Mouse (Mus musculus): ENCODE data around the gene Pard6b. TPM values are rescaled to one million over a fixed set of nuclear protein-coding genes. Genes with fewer than 3 reads are reported as not detected.
"Not testable (repeated sequence)": the region's sequence is repeated elsewhere in the genome, so short reads cannot be mapped to it uniquely, and the experiment has no call there.

Gene Pard6b
- polyA plus RNA-seq, 1 experiment from 2014 or later, result 7.9 TPM

DNA sequence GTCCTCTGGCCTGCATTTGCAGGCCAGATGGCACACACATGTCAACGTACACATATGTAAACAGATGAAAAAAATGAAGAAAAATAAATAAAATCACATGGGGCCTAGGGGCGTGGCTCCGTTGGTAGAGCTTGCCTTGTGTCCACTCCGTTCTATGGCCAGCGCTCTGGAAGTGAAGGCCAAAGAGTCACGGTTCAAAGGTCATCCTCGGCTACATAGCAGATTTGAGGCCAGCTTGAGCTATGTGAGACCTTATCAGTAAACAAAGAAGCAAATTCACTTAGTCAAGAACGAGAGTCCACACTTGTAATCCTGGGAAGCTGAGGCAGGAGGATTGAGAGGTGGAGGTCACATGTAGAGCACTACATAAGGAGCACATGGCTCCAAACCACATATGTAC lies 24.5 kb downstream of the Pard6b start:
- WGBS, result 90% methylated on average over 8 of the region's 8 CpGs
- ATAC-seq, result no peak
- no peak overlapping the region for H3K4me2 ChIP-seq (replicated peaks)

DNA sequence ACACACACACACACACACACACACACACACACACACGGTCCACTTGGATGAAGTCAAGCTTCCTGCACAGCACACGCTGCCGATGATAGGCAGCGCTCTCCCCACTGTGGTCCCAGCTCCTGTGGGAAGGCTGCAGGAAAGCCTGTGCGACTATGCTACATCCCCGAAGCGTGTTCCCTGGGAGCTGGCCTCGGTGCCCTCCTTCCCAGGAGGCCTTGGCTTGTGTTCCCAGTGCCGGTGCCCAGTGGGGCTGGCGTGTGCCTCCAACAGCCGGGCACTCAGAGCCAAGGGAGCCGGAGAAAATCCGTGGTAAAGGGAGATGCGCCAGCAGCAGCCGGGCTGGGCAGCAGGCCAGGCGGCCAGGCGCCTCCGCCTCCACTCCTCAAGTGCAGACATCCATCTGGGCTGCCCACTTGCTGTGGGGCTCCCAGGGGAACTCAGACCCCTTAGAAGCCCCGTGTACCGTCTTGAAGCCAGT lies 25.9 kb downstream of the Pard6b start:
- Histone ChIP-seq H3K27me3 (no peaks in the 10 kb centered on the region), H3K36me3 (no peaks in the 10 kb centered on the region), H3K4me1 (replicated peaks) (peaks cover 12% of the 10 kb centered on the region), H3K9ac (replicated peaks) (peak overlapping the region; percentile 44), H3K27ac (peak overlapping the region; percentile 89), H3K4me3 (replicated peaks) (peak overlapping the region; percentile 13; the same call in 1 of the 2 replicates), H3K9me3 (no peaks in the 10 kb centered on the region), H3K4me2 (replicated peaks) (peak overlapping the region; percentile 42)
- 45% methylated on average over 20 of the region's 20 CpGs for WGBS
- ATAC-seq, result peak; percentile 74

More for the DNA sequence above, 24.5 kb downstream of the Pard6b start:
- H3K27me3 ChIP-seq, result no peaks in the 10 kb centered on the region
- H3K9ac ChIP-seq (replicated peaks), result no peak overlapping the region
- peaks cover 12% of the 10 kb centered on the region for H3K4me1 ChIP-seq (replicated peaks)
- H3K27ac ChIP-seq, result no peak overlapping the region
- H3K36me3 ChIP-seq, result peaks cover 1% of the 10 kb centered on the region
- H3K9me3 ChIP-seq, result no peaks in the 10 kb centered on the region
- no peak overlapping the region for H3K4me3 ChIP-seq (replicated peaks)

DNA sequence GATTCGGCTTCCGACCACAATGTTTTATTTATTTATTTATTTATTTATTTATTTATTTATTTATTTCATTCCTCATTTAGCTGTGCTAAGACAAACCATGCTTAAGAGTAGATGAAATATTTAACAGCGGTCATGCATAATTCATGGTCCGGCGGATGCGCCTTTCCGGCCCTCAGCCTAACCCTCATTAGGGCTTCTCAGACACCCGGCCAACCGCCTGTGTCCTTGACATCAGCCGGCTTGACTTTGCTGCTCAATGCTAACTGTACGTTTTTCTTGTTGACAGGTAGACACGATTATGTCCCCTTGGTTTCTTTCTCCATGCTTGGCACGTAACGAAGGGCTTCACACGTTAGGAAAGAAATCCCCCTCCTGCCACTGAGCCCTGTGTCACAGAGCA lies 26.6 kb downstream of the Pard6b start:
- no peak overlapping the region for H3K9ac ChIP-seq (replicated peaks)
- no peaks in the 10 kb centered on the region for H3K36me3 ChIP-seq
- peak; percentile 40; the same call in 1 of the 2 replicates for ATAC-seq
- H3K4me2 ChIP-seq (replicated peaks), result peak overlapping the region; percentile 42; the same call in 1 of the 2 replicates
- H3K4me3 ChIP-seq (replicated peaks), result no peak overlapping the region
- no peaks in the 10 kb centered on the region for H3K27me3 ChIP-seq
- peak overlapping the region; percentile 89 for H3K27ac ChIP-seq
- WGBS, result 55% methylated on average over 15 of the region's 15 CpGs
- peaks cover 12% of the 10 kb centered on the region for H3K4me1 ChIP-seq (replicated peaks)
- no peaks in the 10 kb centered on the region for H3K9me3 ChIP-seq

DNA sequence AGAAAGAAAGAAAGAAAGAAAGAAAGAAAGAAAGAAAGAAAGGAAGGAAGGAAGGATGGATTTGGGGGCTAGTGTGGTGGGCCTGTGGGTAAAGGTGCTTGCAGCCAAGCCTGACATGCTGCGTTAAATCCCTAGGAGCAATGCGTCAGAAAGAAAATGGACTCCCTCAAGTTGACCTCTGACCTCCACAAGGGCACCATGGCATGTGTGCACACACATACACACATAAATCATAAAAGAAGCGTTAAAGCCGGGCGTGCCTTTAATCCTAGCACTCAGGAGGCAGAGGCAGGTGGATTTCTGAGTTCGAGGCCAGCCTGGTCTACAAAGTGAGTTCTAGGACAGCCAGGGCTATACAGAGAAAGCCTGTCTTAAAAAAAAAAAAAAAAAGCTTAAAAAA lies 27.1 kb downstream of the Pard6b start:
- H3K4me3 ChIP-seq (replicated peaks); H3K9ac ChIP-seq (replicated peaks); H3K36me3 ChIP-seq; H3K9me3 ChIP-seq; H3K27me3 ChIP-seq; ATAC-seq; H3K4me2 ChIP-seq (replicated peaks): not testable (repeated sequence)
- H3K27ac ChIP-seq, result 0 out of 2 replicates have a peak overlapping the region, but pooled peaks have one; percentile 39
- 86% methylated on average over 6 of the region's 6 CpGs for WGBS
- peaks cover 12% of the 10 kb centered on the region for H3K4me1 ChIP-seq (replicated peaks)

DNA sequence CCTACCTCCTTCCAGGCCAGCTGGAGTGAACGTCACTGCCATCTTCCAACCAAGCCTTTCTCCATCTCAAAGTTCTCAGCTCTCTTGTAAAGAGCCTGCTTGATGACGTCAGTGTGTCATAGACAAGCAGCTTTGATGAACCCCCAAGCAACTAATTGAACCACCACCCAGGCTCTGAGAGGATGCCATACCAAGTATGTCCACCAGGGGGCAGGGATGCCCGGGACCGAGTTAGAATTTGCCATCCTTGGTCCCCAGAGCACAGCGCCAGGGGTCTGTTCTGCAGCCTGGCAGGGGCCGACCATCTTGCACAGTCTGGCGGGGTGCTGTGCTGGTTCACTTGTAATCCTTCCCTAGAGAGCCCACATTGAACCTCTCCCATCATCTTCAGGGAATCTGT lies 31.1 kb downstream of the Pard6b start:
- no peak overlapping the region for H3K4me3 ChIP-seq (replicated peaks)
- H3K4me2 ChIP-seq (replicated peaks), result no peak overlapping the region
- no peak overlapping the region for H3K27ac ChIP-seq
- H3K9ac ChIP-seq (replicated peaks), result no peak overlapping the region
- peaks cover 19% of the 10 kb centered on the region for H3K4me1 ChIP-seq (replicated peaks)
- no peaks in the 10 kb centered on the region for H3K36me3 ChIP-seq
- H3K27me3 ChIP-seq, result no peaks in the 10 kb centered on the region
- WGBS, result 5% methylated on average over 7 of the region's 7 CpGs
- peak; percentile 58; the same call in 1 of the 2 replicates for ATAC-seq
- H3K9me3 ChIP-seq, result no peaks in the 10 kb centered on the region

DNA sequence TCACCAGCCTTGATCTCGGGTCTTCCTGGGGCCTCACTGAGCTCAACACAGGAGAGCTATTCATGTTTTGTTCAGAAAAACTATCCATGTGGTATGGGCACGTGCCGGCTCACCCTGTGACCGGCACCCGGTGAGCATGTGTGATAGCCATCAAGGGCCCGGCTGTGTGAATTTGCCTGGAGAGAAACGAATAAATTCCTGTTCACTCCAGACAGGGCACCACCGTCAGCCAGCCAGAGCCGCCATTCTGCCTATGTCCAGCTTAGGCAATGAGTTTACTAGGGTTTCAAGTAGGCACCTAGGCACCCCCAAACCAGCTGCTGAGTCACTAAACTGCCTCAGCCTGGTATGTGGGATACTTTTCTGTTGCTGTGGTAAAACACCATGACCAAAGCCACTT lies 32.5 kb downstream of the Pard6b start:
- Histone ChIP-seq H3K9ac (replicated peaks) (no peak overlapping the region), H3K27ac (no peak overlapping the region), H3K36me3 (no peaks in the 10 kb centered on the region), H3K9me3 (no peaks in the 10 kb centered on the region), H3K27me3 (peaks cover 9% of the 10 kb centered on the region; the same call in 1 of the 2 replicates), H3K4me3 (replicated peaks) (no peak overlapping the region), H3K4me1 (replicated peaks) (peaks cover 21% of the 10 kb centered on the region), H3K4me2 (replicated peaks) (no peak overlapping the region)
- 90% methylated on average over 9 of the region's 9 CpGs for WGBS
- ATAC-seq, result no peak

DNA sequence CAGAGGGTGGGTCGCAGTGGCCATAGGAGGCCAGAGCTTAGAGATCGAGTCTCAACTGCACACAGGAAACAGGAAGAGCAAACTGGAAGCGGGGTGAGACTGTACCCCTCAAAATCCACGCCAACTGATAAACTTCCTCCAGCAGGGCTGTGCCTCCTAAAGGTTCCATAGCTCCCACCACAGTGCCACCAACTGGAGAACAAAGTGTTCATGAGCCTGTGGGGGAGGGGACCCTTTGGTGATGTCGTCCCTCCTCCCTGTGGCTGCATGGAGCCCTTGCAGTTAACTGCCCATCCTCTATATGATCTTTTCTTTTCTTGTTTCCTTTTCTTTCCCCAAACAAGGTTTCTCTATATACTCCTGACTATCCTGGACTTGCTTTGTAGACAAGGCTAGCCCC lies 32.9 kb downstream of the Pard6b start:
- 82% methylated on average over 5 of the region's 5 CpGs for WGBS
- ATAC-seq, result no peak

DNA sequence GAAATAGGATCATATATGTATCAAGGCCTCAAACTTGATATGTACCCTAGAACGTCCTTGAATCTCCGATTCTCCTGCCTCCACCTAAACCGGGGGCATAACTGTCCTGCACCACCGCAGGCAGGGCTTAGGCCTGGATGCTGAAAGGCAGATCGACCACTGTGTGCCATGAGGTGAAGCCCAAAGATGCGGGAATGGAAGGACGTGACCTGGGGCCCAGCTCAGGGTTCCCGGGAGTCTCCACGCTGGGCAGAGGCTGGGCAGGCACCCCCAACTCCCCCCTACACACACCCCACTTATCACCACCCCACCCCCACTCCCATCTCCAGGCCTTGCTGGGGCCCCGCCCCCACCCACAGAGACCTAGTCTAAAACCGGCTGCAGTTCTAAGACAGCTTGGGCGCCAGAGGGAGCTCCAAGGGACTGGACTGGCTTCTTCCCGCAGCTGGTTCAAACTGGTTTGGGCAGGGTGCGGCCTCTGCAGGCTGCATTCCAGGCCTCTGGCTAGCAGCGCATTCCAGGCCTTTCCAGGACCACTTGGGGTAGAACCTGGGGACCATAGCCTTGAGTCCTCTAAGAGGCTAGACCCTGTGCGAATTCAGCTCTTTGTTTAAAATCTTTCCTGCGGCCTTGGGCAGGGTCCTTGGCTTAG lies 34.0 kb downstream of the Pard6b start:
- peak; percentile 63 for ATAC-seq
- Histone ChIP-seq H3K4me3 (replicated peaks) (no peak overlapping the region), H3K27me3 (peaks cover 12% of the 10 kb centered on the region), H3K9me3 (no peaks in the 10 kb centered on the region), H3K4me2 (replicated peaks) (no peak overlapping the region), H3K9ac (replicated peaks) (no peak overlapping the region; the same call in 1 of the 2 replicates), H3K27ac (peak overlapping the region; percentile 44; the same call in 1 of the 2 replicates), H3K36me3 (no peaks in the 10 kb centered on the region), H3K4me1 (replicated peaks) (peaks cover 21% of the 10 kb centered on the region)
- 16% methylated on average over 16 of the region's 17 CpGs for WGBS

More for the DNA sequence above, 32.9 kb downstream of the Pard6b start:
- Histone ChIP-seq H3K9ac (replicated peaks) (no peak overlapping the region), H3K4me1 (replicated peaks) (peaks cover 21% of the 10 kb centered on the region), H3K36me3 (no peaks in the 10 kb centered on the region), H3K9me3 (no peaks in the 10 kb centered on the region), H3K4me2 (replicated peaks) (no peak overlapping the region), H3K4me3 (replicated peaks) (no peak overlapping the region), H3K27ac (no peak overlapping the region), H3K27me3 (peaks cover 9% of the 10 kb centered on the region; the same call in 1 of the 2 replicates)

DNA sequence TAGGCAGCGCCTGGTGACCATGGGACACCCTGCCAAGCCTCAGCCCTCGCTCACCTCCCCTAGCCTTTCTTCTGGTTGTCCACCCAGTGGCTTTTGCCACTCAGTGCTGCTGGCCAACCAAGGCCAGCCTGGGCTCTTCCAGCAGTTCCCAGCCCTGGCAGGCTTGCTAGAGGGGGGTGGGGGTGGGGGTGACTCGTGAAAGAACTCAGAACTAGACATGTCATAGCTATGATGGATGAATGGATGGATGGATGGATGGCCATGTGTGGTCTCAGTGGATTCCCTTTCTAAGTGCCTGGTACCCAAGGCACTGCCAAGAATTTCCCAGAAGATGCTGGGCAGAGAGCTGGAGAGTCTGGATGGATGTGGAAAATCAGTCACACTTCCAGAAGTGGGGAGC lies 35.0 kb downstream of the Pard6b start:
- Histone ChIP-seq H3K36me3 (no peaks in the 10 kb centered on the region), H3K27me3 (peaks cover 12% of the 10 kb centered on the region), H3K4me2 (replicated peaks) (no peak overlapping the region), H3K4me1 (replicated peaks) (peaks cover 21% of the 10 kb centered on the region), H3K9ac (replicated peaks) (no peak overlapping the region), H3K9me3 (no peaks in the 10 kb centered on the region), H3K27ac (no peak overlapping the region), H3K4me3 (replicated peaks) (no peak overlapping the region)
- 90% methylated on average over 3 of the region's 3 CpGs for WGBS
- ATAC-seq, result no peak

DNA sequence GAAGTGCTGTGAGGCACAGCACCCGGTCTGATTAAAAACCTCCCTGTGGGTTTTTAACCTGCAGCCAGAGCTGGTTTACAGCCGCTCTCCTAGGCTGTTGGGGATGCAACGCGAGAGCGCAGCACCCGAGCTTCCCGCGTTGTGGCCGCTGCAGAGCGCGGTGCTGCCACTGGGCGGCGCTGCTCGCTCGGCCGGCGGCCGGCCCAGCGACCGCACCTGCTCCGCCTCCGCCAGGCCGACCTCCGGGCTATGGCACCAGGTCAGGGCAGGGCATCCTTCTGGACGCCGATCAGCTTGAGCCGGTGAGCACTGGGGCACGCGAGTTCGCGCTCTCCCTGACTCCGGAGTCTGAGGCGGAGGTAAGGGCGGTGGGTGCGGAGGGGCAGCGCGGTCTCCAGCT lies 36.3 kb downstream of the Pard6b start:
- Histone ChIP-seq H3K9me3 (no peaks in the 10 kb centered on the region), H3K9ac (replicated peaks) (peak overlapping the region; percentile 53), H3K27me3 (peaks cover 12% of the 10 kb centered on the region), H3K4me1 (replicated peaks) (peaks cover 21% of the 10 kb centered on the region), H3K36me3 (no peaks in the 10 kb centered on the region), H3K4me3 (replicated peaks) (peak overlapping the region; percentile 35), H3K27ac (no peak overlapping the region), H3K4me2 (replicated peaks) (peak overlapping the region; percentile 60)
- peak; percentile 59 for ATAC-seq
- WGBS, result under 1% methylated on average over 37 of the region's 37 CpGs

DNA sequence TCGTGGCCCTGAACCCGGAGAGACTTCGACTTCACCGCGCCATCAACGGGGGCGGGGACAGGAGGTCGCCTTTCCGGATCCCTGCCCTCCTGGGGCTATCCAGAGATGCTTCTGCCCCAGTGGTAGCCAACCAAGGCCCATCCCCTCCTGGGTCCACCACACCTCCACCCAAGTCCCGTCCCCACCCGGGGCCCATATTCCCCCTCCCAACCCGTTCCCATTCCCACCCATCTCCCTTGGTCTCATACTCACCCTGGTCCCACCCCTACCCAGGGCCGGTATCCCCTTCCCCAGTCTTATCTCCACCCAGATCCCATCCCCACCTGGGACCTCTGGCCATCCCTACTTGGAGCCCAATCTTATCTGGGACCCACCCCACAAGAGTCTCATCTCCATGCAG lies 36.7 kb downstream of the Pard6b start:
- Histone ChIP-seq H3K36me3 (no peaks in the 10 kb centered on the region), H3K27me3 (peaks cover 12% of the 10 kb centered on the region), H3K4me3 (replicated peaks) (peak overlapping the region; percentile 35), H3K9ac (replicated peaks) (peak overlapping the region; percentile 53), H3K9me3 (no peaks in the 10 kb centered on the region), H3K4me1 (replicated peaks) (peaks cover 21% of the 10 kb centered on the region), H3K27ac (no peak overlapping the region), H3K4me2 (replicated peaks) (peak overlapping the region; percentile 60)
- WGBS, result 4% methylated on average over 12 of the region's 13 CpGs
- ATAC-seq, result peak; percentile 34

DNA sequence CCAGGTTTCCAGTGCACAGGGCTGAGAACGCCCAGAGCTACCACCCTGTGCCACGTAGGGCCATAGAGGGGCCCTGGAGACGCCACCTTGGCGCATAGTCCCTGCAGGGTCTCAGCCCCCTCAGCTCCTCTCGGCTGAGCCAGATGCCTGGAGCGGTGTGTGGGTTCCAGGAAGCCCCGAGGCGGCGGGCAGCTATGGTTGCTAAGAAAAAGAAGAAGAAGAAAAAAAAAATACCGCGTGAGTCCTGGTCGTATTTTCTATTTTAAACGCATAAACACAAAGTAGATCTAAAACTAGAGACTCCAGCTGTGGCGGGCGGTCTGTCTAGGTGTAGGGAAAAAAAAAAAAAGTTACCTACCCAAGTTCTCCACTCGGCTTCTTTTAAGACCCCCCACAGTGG lies 37.2 kb downstream of the Pard6b start:
- Histone ChIP-seq H3K4me3 (replicated peaks) (no peak overlapping the region), H3K36me3 (no peaks in the 10 kb centered on the region), H3K9me3 (no peaks in the 10 kb centered on the region), H3K4me2 (replicated peaks) (no peak overlapping the region), H3K9ac (replicated peaks) (no peak overlapping the region), H3K27ac (no peak overlapping the region), H3K4me1 (replicated peaks) (peaks cover 21% of the 10 kb centered on the region), H3K27me3 (peaks cover 12% of the 10 kb centered on the region)
- peak; percentile 14; the same call in 1 of the 2 replicates for ATAC-seq
- 55% methylated on average over 16 of the region's 16 CpGs for WGBS

Measured in midbrain, embryonic 13.5 days (tissue).